Mouse (Mus musculus) kidney, postnatal 25 days (tissue): ENCODE measurements around the gene Terf2ip.

Experiments
- DNase-seq, 2 experiments: peaks; one replicate each; pipeline ENCODE4 v3.0.0; 2021; ENCODE audit warnings: mixed read lengths in 2 of 2

Gene Terf2ip

DNA sequence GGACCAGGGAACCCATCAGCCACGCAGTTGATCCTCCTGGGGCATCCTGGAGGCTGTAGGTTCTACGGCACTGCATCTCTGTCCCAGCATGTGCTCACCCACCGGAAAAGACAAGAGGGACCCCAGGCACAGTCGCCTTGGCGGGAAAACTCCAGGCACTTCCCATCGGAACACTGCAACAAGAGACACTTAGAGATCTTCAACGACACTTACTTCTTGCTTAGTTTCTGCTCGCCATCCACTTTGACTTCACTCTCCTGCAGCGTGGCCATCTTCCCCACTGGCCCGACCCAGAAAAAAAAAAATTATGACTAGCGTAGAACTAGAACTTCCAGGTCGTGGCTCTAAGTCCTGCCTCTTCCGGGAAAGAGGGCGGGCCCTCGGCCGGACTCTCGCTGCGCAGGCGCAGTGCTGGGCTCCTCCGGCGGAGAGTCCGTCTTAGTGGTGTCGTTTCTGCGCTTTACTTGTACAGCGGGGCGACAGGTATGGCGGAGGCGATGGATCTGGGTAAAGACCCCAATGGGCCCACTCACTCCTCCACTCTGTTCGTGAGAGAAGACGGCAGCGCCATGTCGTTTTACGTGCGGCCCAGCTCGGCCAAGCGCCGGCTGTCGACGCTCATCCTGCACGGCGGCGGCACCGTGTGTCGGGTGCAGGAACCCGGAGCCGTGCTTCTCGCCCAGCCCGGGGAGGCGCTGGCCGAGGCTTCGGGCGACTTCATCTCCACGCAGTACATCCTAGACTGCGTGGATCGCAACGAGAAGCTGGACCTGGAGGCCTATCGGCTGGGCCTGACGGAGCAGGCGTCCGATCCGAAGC, at the start of gene Terf2ip, which contains the start of gene Kars:
Gene Terf2ip (plus strand): TSS at position 402 of the 819 bp plus-strand sequence.
Gene Kars (minus strand): TSS at position 327 of the 819 bp plus-strand sequence.
- peak; percentile 92 to 97 for DNase-seq

- no peak for DNase-seq
Observed at GRCm38 (mm10) chr8:111962589-111962988, 48.6 kb upstream of the Terf2ip start.

DNA sequence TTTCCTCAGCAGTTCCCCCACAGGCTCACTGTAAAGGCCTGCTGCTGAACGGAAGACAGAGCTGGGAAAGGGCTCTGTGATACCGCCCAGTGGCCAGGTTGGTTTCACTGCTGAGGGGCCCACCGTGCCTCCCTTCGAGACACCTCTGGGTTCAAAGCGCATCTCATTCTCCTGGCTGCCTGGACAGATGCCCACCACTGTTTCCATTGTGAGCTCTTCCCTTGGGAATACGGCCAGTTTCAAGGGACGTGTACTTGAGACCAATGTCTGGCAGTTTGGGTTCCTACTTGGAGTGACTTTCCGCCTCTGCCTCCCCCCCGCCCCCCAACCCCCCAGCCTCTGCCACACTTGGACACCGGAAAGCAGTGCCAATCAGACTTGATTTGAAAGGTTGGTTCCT, 48.1 kb upstream of the Terf2ip start:
- peak in 1 of 2 experiments; percentile 7 for DNase-seq

DNA sequence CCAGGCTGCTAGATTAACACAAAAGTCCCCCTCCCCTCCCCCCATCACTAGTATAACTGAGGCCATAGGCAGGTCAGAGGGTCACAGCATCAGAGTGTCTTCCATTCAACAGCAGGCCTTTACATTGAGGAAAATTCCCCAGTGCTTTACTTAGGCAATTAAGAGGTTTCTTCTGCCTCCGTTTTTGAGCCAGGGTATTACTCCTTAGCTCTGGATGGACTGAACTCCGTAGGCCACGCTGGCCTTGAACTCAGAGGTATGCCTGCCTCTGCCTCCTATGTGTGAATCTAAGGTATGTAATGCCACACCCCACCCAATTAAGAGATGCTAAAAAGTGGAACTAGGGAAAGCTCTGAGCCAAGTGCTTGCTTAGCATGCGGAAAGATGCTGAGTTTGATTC, 47.7 kb upstream of the Terf2ip start:
- DNase-seq: no peak

DNA sequence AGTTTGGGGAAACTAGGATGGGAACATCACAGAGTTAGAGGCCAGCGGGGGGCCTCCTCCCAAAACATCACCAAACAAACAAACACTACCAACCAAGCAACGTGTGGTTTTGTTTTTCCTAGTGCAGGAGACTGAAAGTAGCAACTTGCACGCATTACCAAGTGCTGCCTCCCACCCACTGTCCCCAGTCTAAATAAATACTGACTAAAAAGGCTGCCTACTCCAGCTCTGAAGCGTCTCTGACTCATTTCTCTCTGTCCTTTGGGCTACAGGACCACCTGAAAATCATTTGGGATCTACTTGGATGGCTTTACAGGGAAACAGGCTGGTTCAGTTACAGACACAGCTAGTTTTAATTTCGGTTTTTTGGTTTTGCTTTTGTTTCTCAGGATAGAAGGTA, 46.8 kb upstream of the Terf2ip start:
- DNase-seq: no peak

- no peak for DNase-seq
Observed at GRCm38 (mm10) chr8:111964849-111965561, 46.2 kb upstream of the Terf2ip start.

GRCm38 (mm10) chr8:111967246-111967870, 43.8 kb upstream of the Terf2ip start:
- no peak for DNase-seq

DNA sequence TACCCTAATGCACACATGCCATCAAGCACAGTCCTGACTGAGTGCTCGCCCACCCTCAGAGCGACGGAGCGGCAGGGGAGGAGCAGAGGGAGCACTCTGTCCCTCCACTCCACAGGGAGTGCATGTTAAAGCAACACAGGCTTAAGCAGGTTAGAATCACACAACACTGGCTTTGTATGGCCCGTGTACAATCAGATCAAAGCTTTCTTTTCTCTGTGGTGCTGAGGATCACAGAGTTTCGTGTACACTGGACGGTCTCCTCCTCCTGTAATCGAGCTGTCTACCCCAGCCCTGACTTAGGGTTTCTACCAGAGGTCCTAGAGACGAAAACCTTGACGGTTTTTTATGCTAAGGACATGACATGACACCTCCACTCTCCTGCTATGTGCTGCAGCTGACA, 42.7 kb upstream of the Terf2ip start:
- DNase-seq: no peak

- no peak for DNase-seq
Observed at GRCm38 (mm10) chr8:111968991-111969390, 42.2 kb upstream of the Terf2ip start.

- no peak for DNase-seq
Observed at GRCm38 (mm10) chr8:111974138-111974537, 37.1 kb upstream of the Terf2ip start.

DNA sequence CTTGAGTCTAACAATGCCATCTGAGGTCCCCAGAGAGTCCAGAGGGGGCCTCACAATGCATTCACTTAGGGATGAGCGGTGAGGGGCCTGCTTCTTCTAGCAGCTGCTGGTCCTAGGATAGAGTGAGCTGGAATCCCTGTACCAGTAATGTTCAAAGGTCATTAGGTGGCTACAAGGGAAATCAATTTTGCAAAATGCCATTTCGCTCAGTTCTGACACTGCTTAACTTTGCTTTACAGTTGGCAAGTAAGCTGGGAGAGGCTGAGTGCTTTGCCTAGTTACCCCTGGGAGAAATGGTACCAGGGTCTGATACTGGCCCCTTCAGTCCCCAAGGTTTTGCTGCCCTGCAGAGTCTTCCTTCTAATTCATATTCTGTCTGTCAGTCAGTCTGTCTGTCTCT, 35.5 kb upstream of the Terf2ip start:
- no peak for DNase-seq

DNA sequence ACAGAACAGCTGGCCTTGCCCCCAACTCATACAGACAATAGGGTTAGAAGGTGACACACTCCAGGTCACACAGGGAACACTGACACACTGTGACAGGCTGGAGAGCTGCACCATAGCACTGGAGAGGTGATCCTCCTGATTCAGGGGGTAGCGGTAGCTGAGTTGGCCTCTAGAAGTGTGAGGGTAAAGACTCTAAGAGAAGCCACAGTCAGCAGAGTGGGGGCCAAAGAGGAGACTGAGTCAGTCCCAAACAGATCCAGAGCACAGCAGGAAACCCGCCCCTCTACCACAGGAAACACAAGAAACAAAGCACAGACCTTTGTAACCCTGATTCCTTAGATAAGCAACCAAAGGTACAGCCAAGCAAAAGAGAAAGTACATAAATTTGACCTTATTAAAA, 34.9 kb upstream of the Terf2ip start:
- DNase-seq: no peak

GRCm38 (mm10) chr8:111978147-111978546, 33.1 kb upstream of the Terf2ip start:
- no peak for DNase-seq

DNA sequence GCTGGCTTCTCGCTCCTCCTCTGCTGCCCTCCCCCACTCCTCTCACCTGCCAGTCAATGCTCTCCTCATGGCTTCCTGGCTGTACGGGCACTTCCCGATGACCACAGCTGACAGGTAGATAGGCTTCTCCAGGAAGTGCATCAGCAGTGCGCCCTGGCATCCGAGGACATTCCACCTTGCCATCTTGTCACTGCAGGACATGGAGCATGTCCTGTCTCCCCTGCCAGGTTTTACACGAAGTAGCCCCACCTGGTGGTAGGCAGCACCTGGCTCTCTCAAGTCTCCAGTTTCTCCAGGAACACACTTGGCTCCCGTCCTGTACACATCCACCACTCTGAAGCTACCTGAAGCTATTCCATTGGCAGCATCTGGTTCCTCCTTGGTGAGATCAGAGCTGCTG, 29.1 kb upstream of the Terf2ip start:
- no peak for DNase-seq

- DNase-seq: no peak
Observed at GRCm38 (mm10) chr8:111984511-111984910, 26.7 kb upstream of the Terf2ip start.

- peak; percentile 81 to 90 for DNase-seq
Observed at GRCm38 (mm10) chr8:111989911-111990310, 21.3 kb upstream of the Terf2ip start.

DNA sequence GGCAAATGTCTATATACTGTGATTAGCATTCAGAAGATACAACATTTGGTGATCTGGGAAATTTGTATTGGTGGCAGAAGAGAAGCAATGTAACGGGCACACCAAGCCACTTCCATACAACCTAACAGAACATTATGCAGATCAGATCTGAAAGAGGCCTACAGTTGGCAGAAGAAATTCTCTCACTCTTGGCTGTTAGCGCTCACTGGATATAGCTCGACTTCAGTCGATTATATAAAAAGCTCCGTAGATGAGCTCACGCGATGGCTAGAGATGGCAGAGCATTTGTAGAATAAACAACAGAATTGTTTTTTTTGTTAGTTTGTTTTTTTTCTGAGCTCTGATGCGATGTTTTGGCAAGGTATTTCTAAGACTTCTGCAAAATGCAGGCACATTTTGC, 19.9 kb upstream of the Terf2ip start:
- no peak for DNase-seq

DNA sequence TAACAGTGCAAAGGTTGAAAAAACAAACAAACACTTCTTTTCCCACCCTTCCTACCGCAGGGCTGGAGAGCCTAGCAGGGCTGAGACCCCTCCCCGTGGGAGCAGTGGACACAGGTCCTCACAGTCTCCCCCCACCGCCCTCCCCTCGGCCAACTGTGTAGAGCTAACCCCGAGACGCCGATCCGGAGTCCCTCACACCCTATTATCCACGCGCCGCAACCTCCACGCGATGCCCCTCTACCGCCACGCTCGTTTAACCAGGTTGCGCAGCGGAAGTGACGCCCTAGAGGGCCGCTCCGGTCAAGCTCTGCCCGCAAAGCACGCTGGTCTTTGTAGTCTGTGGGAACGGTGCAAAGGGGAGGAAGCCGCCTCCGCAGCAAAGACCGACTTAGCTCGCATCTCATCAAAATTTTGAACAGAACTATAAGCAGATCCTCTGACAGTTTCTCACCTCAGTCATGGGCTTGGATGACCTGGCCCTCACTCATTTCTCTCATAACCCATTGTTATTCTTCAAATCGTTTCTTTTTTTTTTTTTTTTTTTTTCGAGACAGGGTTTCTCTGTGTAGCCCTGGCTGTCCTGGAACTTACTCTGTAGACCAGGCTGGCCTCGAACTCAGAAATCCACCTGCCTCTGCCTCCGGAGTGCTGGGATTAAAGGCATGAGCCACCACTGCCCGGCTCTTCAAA, 19.0 kb upstream of the Terf2ip start, which contains the start of gene Adat1:
Gene Adat1 (minus strand): TSS at position 290 of the 690 bp plus-strand sequence.
- peak; percentile 91 to 94 for DNase-seq

GRCm38 (mm10) chr8:111992703-111993039, 18.5 kb upstream of the Terf2ip start:
- no peak for DNase-seq

DNA sequence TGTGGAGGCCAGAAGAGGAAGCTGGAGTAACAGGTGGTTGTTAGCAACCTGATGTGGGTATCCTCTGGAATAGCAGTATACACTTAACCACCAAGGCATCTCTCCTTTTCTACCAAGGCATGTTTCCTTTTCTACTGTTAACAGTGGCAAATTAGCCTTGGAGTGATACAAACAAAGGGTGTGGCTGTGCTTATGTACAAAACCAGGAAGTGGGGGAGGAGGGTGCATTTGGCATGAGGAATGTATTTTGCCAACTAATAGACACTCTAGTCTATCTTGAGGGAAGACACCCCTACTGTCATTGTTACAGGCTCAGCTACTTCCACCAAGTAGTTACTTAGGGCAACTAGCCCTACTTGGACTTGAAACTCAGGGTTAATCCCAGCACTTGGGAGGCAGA, 6.4 kb upstream of the Terf2ip start:
- DNase-seq: no peak

GRCm38 (mm10) chr8:112005601-112006000, 5.6 kb upstream of the Terf2ip start:
- no peak for DNase-seq

DNA sequence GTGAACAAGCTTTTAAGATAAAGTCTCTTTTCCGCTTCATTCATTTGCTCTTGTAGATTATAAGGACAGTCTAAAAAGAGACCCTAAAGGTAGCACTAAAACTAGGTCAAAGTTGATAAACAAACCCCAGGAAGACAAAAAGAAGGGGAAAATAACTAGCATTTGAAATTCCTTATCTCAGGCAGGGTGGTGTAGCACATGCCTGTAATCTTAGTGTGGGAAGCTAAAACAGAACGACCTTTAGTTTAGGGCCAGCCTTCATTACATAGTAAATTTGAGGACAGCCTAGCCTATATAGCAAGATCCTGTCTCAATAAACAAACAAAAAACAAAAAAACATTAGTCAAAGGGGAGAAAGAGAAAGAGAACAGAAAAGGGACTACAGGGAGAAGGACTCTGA, 3.5 kb upstream of the Terf2ip start:
- DNase-seq: no peak

DNA sequence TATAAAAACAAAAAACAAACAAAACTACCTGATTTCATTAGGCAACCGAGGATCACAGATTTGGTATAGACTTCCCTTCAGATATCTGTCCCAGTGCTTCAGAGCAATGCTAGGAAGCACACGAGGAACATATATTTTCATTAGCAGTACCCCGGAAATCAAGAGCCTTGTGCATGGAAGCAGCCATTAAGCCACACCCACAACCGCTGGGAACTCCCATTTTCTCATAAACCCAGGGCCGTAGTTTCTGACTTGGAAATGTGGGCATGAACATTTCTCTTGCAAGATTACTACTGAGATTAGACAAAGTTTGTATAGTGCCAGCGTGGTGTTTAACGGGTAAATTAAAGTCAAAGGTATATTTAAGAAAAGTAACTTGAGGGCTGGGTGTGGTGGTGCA, 1.6 kb upstream of the Terf2ip start:
- DNase-seq: no peak
